Mouse (Mus musculus): ENCODE measurements around the gene Carf. TPM values are rescaled to one million over a fixed set of nuclear protein-coding genes. Genes with fewer than 3 reads are reported as not detected.

Gene Carf
- polyA plus RNA-seq, 2 experiments: 9.0 to 9.4 TPM

GRCm38 (mm10) chr1:60199006-60199405 is 101.0 kb downstream of the Carf start:
- 78% methylated on average over 4 of the region's 4 CpGs for WGBS
- H3K36me3 ChIP-seq (ENCODE audit: control insufficient read depth, insufficient read depth, low read length): peaks cover 57% of the 10 kb centered on the region

More at GRCm38 (mm10) chr1:60199006-60199405, 101.0 kb downstream of the Carf start:
- Histone ChIP-seq H3K9ac (ENCODE audit: low read depth, low read length, severe bottlenecking) (no peak overlapping the region), H3K4me3 (replicated peaks; ENCODE audit: low read length) (no peak overlapping the region), H3K9me3 (ENCODE audit: control insufficient read depth, low read length) (no peaks in the 10 kb centered on the region), H3K27me3 (ENCODE audit: control insufficient read depth, insufficient read depth, low read length) (no peaks in the 10 kb centered on the region), H3K27ac (replicated peaks; ENCODE audit: low read depth, low read length) (no peak overlapping the region), H3K4me1 (ENCODE audit: control insufficient read depth, insufficient read depth, low read length) (no peaks in the 10 kb centered on the region), H3K4me2 (replicated peaks; ENCODE audit: low read depth, low read length, severe bottlenecking) (no peak overlapping the region)
- ATAC-seq (ENCODE audit: low FRiP score, low read depth): no peak
- TF ChIP-seq POLR2A (IDR thresholded peaks at IDR 0.05; ENCODE audit: borderline replicate concordance, extremely low read depth, insufficient read depth, insufficient read length): no peak
- no peak for DNase-seq (ENCODE audit: low spot score)

Other genes with a start within 250 kb of the Carf start
- 12.3 and 13.9 TPM in 2 replicates for gene Fam117b, start 185.2 kb upstream of the Carf start, polyA plus RNA-seq (2012; rRNA removed)
- 12.4 and 14.9 TPM in 2 replicates for gene Fam117b, start 185.2 kb upstream of the Carf start, polyA plus RNA-seq (2014; fragmentation: Nextera tagmentation; extraction: Ambion mirVana)
- gene Ica1l, start 55.1 kb upstream of the Carf start, polyA plus RNA-seq (2012; rRNA removed): 1.3 and 1.7 TPM in 2 replicates
- 1.7 and 2.3 TPM in 2 replicates for gene Ica1l, start 55.1 kb upstream of the Carf start, polyA plus RNA-seq (2014; fragmentation: Nextera tagmentation; extraction: Ambion mirVana)
- gene Wdr12, start 398 bp downstream of the Carf start, polyA plus RNA-seq (2012; rRNA removed): 19.3 and 23.4 TPM in 2 replicates
- 39.6 and 44.8 TPM in 2 replicates for gene Wdr12, start 398 bp downstream of the Carf start, polyA plus RNA-seq (2014; fragmentation: Nextera tagmentation; extraction: Ambion mirVana)
- gene Nbeal1, start 82.4 kb downstream of the Carf start, polyA plus RNA-seq (2012; rRNA removed): 5.2 and 6.1 TPM in 2 replicates
- gene Nbeal1, start 82.4 kb downstream of the Carf start, polyA plus RNA-seq (2014; fragmentation: Nextera tagmentation; extraction: Ambion mirVana): 8.5 and 10.8 TPM in 2 replicates
- gene Cyp20a1, start 245.1 kb downstream of the Carf start, polyA plus RNA-seq (2012; rRNA removed): 20.9 and 24.3 TPM in 2 replicates
- 5.5 and 6.3 TPM in 2 replicates for gene Cyp20a1, start 245.1 kb downstream of the Carf start, polyA plus RNA-seq (2014; fragmentation: Nextera tagmentation; extraction: Ambion mirVana)

Measured in limb, embryonic 14.5 days (tissue).